Mouse (Mus musculus): ENCODE results near the gene Clstn2. TPM values are rescaled to one million over a fixed set of nuclear protein-coding genes. Genes with fewer than 3 reads are reported as not detected.
A peak's percentile ranks its signal among the peaks of the same experiment; 100 is the strongest.

Clstn2 gene
- polyA plus RNA-seq, 1 experiment from 2014 or later = 25.2 TPM

DNA sequence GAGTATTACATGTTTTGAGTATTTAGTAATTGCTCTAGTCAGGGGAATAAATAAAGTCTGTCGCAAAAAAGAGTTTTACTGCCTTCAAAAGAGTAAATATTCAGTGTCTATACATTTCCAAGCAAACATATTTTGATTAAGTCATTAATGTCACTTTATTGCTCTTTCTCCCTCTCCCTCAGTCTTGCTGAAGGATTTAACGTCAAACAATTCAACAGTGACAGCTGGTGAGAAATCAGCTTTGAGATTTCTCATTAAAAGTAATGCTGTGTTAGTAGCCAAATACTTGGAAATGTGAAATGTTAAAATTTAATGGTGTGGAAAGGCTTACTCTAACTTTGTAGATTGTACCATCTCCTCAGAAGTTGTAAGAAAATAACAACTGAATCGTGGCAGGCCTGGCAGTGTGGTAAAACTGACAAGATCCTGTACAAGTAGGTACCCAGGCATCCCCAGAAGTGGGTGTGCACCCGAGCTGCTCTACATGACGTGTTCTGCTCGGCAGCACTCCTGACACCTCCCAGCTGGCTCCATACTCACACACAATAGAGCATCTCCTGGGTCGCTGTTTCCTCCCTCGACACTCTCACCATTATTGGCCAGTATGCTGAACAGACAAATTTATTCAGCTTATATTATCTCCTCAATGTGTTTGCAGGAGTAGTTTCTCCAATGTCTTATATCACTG is 165.8 kb downstream of the Clstn2 start:
- Histone ChIP-seq H3K9me3 (ENCODE audit: control insufficient read depth, low read length) (no peaks in the 10 kb centered on the region), H3K27me3 (ENCODE audit: control insufficient read depth, insufficient read depth, low read length) (no peaks in the 10 kb centered on the region), H3K4me2 (ENCODE audit: low read depth, low read length) (no peak overlapping the region), H3K4me1 (ENCODE audit: control insufficient read depth, insufficient read depth, low read length) (no peaks in the 10 kb centered on the region), H3K27ac (ENCODE audit: low read depth, low read length) (no peak overlapping the region), H3K4me3 (ENCODE audit: low read depth, low read length) (no peak overlapping the region), H3K36me3 (ENCODE audit: control insufficient read depth, insufficient read depth, low read length) (no peaks in the 10 kb centered on the region), H3K9ac (replicated peaks; ENCODE audit: low read depth, low read length) (no peak overlapping the region)
- 50% methylated on average over 8 of the region's 8 CpGs for WGBS
- no peak for ATAC-seq (ENCODE audit: low read depth)

- Histone ChIP-seq H3K27me3 (ENCODE audit: control insufficient read depth, insufficient read depth, low read length) (no peaks in the 10 kb centered on the region), H3K9me3 (ENCODE audit: control insufficient read depth, low read length) (no peaks in the 10 kb centered on the region), H3K9ac (replicated peaks; ENCODE audit: low read depth, low read length) (no peak overlapping the region), H3K4me2 (ENCODE audit: low read depth, low read length) (no peak overlapping the region), H3K27ac (ENCODE audit: low read depth, low read length) (no peak overlapping the region), H3K4me3 (ENCODE audit: low read depth, low read length) (no peak overlapping the region), H3K4me1 (ENCODE audit: control insufficient read depth, insufficient read depth, low read length) (peaks cover 8% of the 10 kb centered on the region; the same call in 1 of the 2 replicates), H3K36me3 (ENCODE audit: control insufficient read depth, insufficient read depth, low read length) (no peaks in the 10 kb centered on the region)
- ATAC-seq (ENCODE audit: low read depth) = no peak
These were observed 180.1 kb downstream of the Clstn2 start for GRCm38 (mm10) chr9:97852859-97853258.

- Histone ChIP-seq H3K27ac (ENCODE audit: low read depth, low read length) (0 out of 2 replicates have a peak overlapping the region, but pooled peaks have one; percentile 35), H3K4me3 (ENCODE audit: low read depth, low read length) (no peak overlapping the region), H3K9ac (replicated peaks; ENCODE audit: low read depth, low read length) (no peak overlapping the region), H3K4me1 (ENCODE audit: control insufficient read depth, insufficient read depth, low read length) (peaks cover 8% of the 10 kb centered on the region; the same call in 1 of the 2 replicates), H3K4me2 (ENCODE audit: low read depth, low read length) (no peak overlapping the region), H3K9me3 (ENCODE audit: control insufficient read depth, low read length) (no peaks in the 10 kb centered on the region), H3K36me3 (ENCODE audit: control insufficient read depth, insufficient read depth, low read length) (no peaks in the 10 kb centered on the region), H3K27me3 (ENCODE audit: control insufficient read depth, insufficient read depth, low read length) (no peaks in the 10 kb centered on the region)
- 55% methylated on average over 12 of the region's 12 CpGs for WGBS
- ATAC-seq (ENCODE audit: low read depth) = peak; percentile 71
These were observed 184.8 kb downstream of the Clstn2 start for GRCm38 (mm10) chr9:97847873-97848838.

DNA sequence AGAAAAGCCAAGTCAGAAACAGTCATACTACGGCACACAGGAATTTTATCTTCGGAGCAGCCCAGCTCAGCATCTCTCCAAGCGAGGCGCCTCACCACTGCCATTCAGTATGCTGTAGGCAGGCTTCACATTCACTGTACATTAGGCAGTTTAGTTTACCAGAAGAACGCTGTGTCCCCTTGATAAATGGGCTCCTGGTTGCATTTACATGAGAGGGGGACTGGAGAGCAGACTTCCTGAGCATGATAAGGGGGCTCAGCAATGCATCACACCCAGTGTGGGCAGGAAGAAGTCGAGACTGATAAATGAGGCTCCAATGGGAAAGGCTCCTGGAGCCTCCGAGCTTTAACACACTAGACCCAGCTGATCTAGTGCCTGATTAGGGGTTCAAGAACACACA is 190.9 kb downstream of the Clstn2 start:
- Histone ChIP-seq H3K4me1 (ENCODE audit: control insufficient read depth, insufficient read depth, low read length) (no peaks in the 10 kb centered on the region), H3K36me3 (ENCODE audit: control insufficient read depth, insufficient read depth, low read length) (no peaks in the 10 kb centered on the region), H3K4me2 (ENCODE audit: low read depth, low read length) (no peak overlapping the region), H3K9ac (replicated peaks; ENCODE audit: low read depth, low read length) (no peak overlapping the region), H3K27ac (ENCODE audit: low read depth, low read length) (no peak overlapping the region), H3K9me3 (ENCODE audit: control insufficient read depth, low read length) (no peaks in the 10 kb centered on the region), H3K4me3 (ENCODE audit: low read depth, low read length) (no peak overlapping the region), H3K27me3 (ENCODE audit: control insufficient read depth, insufficient read depth, low read length) (no peaks in the 10 kb centered on the region)
- WGBS = 81% methylated on average over 7 of the region's 7 CpGs
- no peak for ATAC-seq (ENCODE audit: low read depth)

GRCm38 (mm10) chr9:97831216-97831615 is 201.8 kb downstream of the Clstn2 start:
- Histone ChIP-seq H3K4me2 (ENCODE audit: low read depth, low read length) (no peak overlapping the region), H3K9me3 (ENCODE audit: control insufficient read depth, low read length) (no peaks in the 10 kb centered on the region), H3K27ac (ENCODE audit: low read depth, low read length) (no peak overlapping the region), H3K4me1 (ENCODE audit: control insufficient read depth, insufficient read depth, low read length) (peaks cover 3% of the 10 kb centered on the region; the same call in 1 of the 2 replicates), H3K4me3 (ENCODE audit: low read depth, low read length) (no peak overlapping the region), H3K27me3 (ENCODE audit: control insufficient read depth, insufficient read depth, low read length) (no peaks in the 10 kb centered on the region), H3K36me3 (ENCODE audit: control insufficient read depth, insufficient read depth, low read length) (no peaks in the 10 kb centered on the region), H3K9ac (replicated peaks; ENCODE audit: low read depth, low read length) (no peak overlapping the region)
- ATAC-seq (ENCODE audit: low read depth) = no peak
- WGBS = 90% methylated on average over 3 of the region's 3 CpGs

- Histone ChIP-seq H3K9me3 (ENCODE audit: control insufficient read depth, low read length) (no peaks in the 10 kb centered on the region), H3K27ac (ENCODE audit: low read depth, low read length) (no peak overlapping the region), H3K27me3 (ENCODE audit: control insufficient read depth, insufficient read depth, low read length) (no peaks in the 10 kb centered on the region), H3K4me1 (ENCODE audit: control insufficient read depth, insufficient read depth, low read length) (peaks cover 3% of the 10 kb centered on the region; the same call in 1 of the 2 replicates), H3K4me2 (ENCODE audit: low read depth, low read length) (no peak overlapping the region), H3K9ac (replicated peaks; ENCODE audit: low read depth, low read length) (no peak overlapping the region), H3K36me3 (ENCODE audit: control insufficient read depth, insufficient read depth, low read length) (no peaks in the 10 kb centered on the region), H3K4me3 (ENCODE audit: low read depth, low read length) (no peak overlapping the region)
- ATAC-seq (ENCODE audit: low read depth) = no peak
- 85% methylated on average over 2 of the region's 2 CpGs for WGBS
These were observed 203.1 kb downstream of the Clstn2 start for GRCm38 (mm10) chr9:97829919-97830318.

DNA sequence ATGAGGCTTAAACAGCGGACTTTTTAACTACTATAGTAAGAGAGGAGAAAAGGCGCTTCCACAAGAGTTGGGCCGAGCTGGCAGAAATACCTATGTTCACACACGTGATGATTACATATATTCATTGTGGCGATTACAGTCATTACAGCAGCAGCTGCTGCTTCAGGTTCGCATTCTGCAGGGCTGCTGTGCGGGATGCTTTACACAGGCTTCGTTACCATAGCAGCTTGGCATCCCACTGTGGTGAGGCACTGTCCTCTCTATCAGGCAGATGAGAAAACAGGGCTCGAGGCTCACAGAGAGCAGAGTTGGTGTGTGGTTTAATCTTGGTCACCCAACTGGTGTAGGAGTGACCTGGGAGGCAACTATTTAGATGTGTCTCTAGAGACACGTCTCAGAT is 205.3 kb downstream of the Clstn2 start:
- Histone ChIP-seq H3K27me3 (ENCODE audit: control insufficient read depth, insufficient read depth, low read length) (no peaks in the 10 kb centered on the region), H3K27ac (ENCODE audit: low read depth, low read length) (no peak overlapping the region), H3K4me1 (ENCODE audit: control insufficient read depth, insufficient read depth, low read length) (peaks cover 3% of the 10 kb centered on the region; the same call in 1 of the 2 replicates), H3K4me3 (ENCODE audit: low read depth, low read length) (no peak overlapping the region), H3K4me2 (ENCODE audit: low read depth, low read length) (no peak overlapping the region), H3K9ac (replicated peaks; ENCODE audit: low read depth, low read length) (no peak overlapping the region), H3K36me3 (ENCODE audit: control insufficient read depth, insufficient read depth, low read length) (no peaks in the 10 kb centered on the region), H3K9me3 (ENCODE audit: control insufficient read depth, low read length) (no peaks in the 10 kb centered on the region)
- peak; percentile 71; the same call in 1 of the 2 replicates for ATAC-seq (ENCODE audit: low read depth)
- 55% methylated on average over 10 of the region's 10 CpGs for WGBS

GRCm38 (mm10) chr9:97826077-97826947 is 206.7 kb downstream of the Clstn2 start:
- no peaks in the 10 kb centered on the region for H3K9me3 ChIP-seq (ENCODE audit: control insufficient read depth, low read length)
- no peak overlapping the region for H3K4me3 ChIP-seq (ENCODE audit: low read depth, low read length)
- no peaks in the 10 kb centered on the region for H3K27me3 ChIP-seq (ENCODE audit: control insufficient read depth, insufficient read depth, low read length)
- H3K4me2 ChIP-seq (ENCODE audit: low read depth, low read length) = no peak overlapping the region
- no peaks in the 10 kb centered on the region for H3K36me3 ChIP-seq (ENCODE audit: control insufficient read depth, insufficient read depth, low read length)
- 69% methylated on average over 16 of the region's 16 CpGs for WGBS
- H3K4me1 ChIP-seq (ENCODE audit: control insufficient read depth, insufficient read depth, low read length) = peaks cover 3% of the 10 kb centered on the region; the same call in 1 of the 2 replicates
- no peak overlapping the region for H3K9ac ChIP-seq (replicated peaks; ENCODE audit: low read depth, low read length)
- H3K27ac ChIP-seq (ENCODE audit: low read depth, low read length) = no peak overlapping the region
- no peak for ATAC-seq (ENCODE audit: low read depth)

Data from neural tube, embryonic 14.5 days (tissue).